Mouse (Mus musculus) brain, embryonic 14.5 days (tissue): ENCODE data around the gene Aldh16a1.

Experiments used
- CTCF ChIP-seq: fragments of 200-500 bp; IDR thresholded peaks from 2 replicates; pipeline ENCODE4 v1.5.1; 2012; ENCODE audit warnings: inconsistent platforms, mild to moderate bottlenecking, moderate library complexity, borderline replicate concordance; ENCODE audit not compliant: insufficient read depth, insufficient read length; ENCODE audit errors: extremely low read depth
- POLR2A ChIP-seq: fragments of 200-500 bp; IDR thresholded peaks from 2 replicates; pipeline ENCODE4 v1.6.1; 2012; ENCODE audit warnings: mild to moderate bottlenecking, inconsistent platforms, borderline replicate concordance; ENCODE audit not compliant: poor library complexity, insufficient read depth, insufficient read length, severe bottlenecking; ENCODE audit errors: extremely low read depth

DNA sequence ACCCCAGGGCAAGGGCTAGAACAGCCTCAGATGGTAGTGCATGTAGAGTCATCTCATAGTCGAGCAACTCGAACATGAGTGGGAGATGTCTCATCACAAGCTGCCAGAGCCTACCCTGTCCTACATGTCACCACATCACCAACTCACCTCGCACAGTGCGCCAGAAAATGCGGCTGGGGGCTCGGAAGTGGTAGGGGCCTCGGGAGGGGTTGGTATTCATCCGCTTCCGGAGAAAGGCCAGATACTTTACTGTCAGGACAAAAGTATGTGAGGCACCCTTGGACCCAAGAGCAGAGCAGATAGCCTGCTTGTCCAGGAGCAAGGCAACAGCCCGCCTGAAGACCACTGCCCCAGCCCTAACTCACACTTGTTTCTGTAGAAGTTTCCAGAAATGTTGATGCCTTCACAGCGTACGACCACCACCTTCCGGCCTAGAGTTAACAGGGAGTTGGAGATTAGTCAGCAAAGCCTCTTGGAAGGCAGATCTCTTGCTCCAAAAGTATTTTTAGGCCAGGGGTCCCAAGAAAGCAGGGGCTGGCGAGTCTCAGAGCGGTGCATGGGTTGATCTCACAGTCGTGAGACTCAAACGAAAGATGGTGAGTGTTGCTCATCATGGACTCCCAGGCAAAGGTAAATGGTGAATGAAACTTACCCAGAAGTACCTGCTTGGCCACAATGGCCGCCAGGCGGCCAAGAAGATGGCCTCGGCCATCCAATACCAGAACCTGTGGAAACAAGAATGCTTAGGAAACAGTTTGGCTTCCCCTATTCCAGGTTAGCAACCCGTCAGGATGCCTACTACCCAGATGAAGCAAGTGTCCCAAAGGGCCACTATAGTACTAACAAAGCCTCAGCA lies 27.3 kb downstream of the Aldh16a1 start:
- TF ChIP-seq POLR2A (no peak), CTCF (peak; percentile 42; the same call in 1 of the 2 replicates)
